Mouse (Mus musculus): ENCODE results near the gene Elane.
"Not testable (repeated sequence)": the region's sequence is repeated elsewhere in the genome, so short reads cannot be mapped to it uniquely, and the experiment has no call there.

The Elane gene

DNA sequence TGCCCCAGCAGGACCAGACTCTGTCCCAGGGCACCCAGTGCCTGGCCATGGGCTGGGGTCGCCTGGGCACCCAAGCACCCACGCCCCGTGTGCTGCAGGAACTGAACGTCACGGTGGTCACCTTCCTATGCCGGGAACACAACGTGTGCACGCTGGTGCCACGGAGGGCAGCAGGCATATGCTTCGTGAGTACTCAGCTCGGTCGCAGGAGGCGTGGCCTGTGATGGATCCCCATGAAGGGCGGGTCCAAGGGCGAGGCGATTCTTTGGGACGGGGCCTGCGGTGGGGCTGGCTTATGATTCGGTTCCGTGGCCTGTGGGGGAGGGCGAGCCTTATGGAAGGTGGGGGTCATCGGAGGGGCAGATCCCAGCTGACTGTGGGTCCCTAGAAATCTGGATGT is 4.1 kb upstream of the Elane start:
- no peak for DNase-seq (ENCODE audit: low spot score in 2 of 2)

DNA sequence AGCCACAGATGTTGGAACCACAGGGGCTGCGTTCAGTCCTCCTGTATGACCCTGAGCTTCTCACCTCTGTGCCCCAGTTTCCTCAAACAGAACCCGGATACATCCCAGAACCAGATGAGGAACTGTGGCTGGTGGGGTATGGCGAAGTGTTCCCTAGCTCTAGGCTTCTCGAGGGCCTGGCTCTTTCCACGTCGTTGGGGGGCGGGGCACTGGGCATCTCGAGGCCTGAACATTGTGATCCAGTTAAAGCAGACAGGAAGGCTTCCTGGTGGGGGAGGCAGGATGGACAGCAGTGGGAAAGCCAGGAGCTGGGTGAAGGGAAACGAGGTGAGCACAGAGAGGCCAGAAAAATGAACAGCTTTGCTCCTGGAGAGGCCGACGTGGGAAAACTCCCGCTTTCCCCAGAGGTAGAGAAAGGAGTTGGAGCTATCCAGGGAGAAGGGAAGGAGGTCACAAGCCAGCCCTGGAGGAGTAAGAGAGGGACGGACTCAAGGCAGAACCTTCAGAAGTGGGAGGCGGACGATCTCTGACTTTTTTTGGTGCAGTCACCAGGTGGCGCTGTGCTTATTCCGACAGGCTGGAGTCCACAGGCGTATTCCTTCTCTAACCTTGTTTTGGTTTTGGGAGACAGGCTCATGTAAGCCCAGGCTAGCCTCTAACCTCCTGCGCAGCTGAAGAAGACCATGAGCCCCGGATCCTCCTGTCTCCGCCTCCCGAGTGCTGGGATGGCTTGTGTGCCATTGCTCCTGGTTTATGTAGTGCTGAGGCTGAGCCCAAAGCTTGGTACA is 2.6 kb upstream of the Elane start:
- peak; percentile 65 to 79 for DNase-seq (ENCODE audit: low spot score in 2 of 2)

GRCm38 (mm10) chr10:79884446-79884845 is 1.6 kb upstream of the Elane start:
- DNase-seq (ENCODE audit: low spot score in 2 of 2) = peak in 1 of 2 experiments; percentile 57

DNA sequence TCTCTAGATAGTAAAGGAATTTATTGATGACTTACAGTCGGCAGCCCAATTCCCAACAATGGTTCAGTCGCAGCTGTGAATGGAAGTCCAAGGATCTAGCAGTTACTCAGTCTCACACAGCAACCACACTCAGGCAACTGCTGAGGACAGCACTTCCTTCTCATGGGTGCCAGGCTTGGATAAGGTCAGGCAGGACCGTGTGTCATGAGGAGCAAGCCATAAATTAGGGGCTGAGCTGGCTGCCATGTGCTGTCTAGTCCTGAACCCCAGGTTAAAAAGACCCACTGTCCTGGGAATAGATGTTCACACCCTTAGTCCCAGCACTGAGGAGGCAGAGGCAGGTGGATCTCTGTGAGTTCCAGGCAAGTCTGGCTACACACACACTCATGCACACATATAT is 1.1 kb upstream of the Elane start:
- DNase-seq (ENCODE audit: low spot score in 2 of 2) = not testable (repeated sequence)

DNA sequence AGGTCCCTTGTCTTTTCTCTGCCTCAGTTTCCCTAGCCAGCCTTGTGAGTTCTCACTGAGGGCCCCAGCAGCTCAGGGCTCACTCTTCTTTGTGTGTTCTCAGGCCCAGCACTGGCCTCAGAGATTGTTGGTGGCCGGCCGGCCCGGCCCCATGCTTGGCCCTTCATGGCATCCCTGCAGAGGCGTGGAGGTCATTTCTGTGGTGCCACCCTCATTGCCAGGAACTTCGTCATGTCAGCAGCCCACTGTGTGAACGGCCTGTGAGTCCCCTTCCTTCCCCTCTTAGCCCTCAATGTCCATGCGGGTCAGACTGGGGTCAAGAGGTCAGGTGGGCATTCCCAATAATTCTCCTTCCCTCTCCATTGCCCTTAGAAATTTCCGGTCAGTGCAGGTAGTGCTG is 564 bp downstream of the Elane start:
- no peak for DNase-seq (ENCODE audit: low spot score in 2 of 2)

DNA sequence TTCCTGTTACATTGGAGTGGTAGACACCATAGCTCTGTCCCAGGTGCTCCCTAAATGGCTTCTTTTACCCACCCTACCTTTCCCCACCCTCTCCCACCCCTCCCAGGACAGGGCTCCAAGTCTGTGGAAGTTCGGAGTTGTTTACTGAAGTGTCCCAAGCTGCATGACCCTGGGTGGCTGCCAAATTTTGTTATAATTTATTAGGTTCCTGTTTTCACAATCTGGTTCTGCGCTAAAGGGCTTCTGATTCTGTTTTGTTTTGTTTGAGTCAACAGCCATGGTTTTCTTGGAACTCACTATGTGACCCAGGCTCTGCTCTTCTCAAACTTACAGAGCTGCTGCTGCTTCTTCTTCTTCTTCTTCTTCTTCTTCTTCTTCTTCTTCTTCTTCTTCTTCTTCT is 3.3 kb downstream of the Elane start:
- DNase-seq (ENCODE audit: low spot score in 2 of 2) = no peak

- DNase-seq (ENCODE audit: low spot score in 2 of 2) = no peak
These were observed 4.6 kb downstream of the Elane start, which contains the start of gene Cfd for GRCm38 (mm10) chr10:79890670-79891069. Gene Cfd (plus strand): TSS chr10:79890853.

- peak; percentile 75 to 82 for DNase-seq (ENCODE audit: low spot score in 2 of 2)
These were observed 6.5 kb downstream of the Elane start for GRCm38 (mm10) chr10:79892451-79893118.

DNA sequence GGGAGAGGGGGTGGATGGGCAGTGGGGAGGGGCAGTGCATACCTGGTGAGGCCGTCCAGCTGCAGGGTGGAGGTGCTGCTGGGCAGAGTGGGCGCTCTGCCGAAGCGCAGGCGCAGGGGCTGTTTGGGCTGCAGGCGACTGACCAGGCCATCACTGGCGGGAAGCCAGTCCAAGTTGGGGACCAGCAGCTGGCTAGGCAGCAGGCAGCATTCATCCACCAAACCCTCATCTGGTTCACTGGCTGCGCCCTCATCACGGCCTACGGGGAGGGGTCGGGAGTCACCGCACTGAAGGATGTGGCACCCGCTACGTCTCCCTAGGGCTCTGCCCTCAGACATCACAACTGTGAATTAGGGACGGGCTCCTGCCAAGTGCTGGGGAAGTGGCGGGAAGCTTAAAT is 10.3 kb downstream of the Elane start:
- no peak for DNase-seq (ENCODE audit: low spot score in 2 of 2)

DNA sequence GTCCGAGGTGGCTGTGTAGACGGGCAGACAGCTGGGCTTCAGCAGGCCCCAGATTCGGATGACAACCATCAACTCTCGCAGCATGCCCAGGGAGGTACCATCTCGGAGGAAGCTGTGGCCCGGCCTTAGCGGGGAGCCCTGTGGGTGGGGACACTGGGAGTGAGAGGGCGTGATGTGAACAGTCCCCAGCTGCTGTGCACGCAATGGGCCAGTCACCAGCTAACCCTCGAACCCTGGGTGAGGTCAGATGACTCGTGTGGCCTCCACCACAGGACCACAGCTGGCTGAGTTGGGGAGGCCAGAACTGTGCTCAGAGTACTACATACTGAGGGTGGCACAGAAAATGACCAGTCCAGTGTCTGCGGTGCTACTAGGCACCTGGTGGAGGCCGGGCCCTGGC is 10.8 kb downstream of the Elane start:
- DNase-seq (ENCODE audit: low spot score in 2 of 2) = no peak

- no peak for DNase-seq (ENCODE audit: low spot score in 2 of 2)
These were observed 11.5 kb downstream of the Elane start for GRCm38 (mm10) chr10:79897316-79898245.

GRCm38 (mm10) chr10:79900951-79901410 is 14.9 kb downstream of the Elane start:
- DNase-seq (ENCODE audit: low spot score in 2 of 2) = peak in 1 of 2 experiments; percentile 56

DNA sequence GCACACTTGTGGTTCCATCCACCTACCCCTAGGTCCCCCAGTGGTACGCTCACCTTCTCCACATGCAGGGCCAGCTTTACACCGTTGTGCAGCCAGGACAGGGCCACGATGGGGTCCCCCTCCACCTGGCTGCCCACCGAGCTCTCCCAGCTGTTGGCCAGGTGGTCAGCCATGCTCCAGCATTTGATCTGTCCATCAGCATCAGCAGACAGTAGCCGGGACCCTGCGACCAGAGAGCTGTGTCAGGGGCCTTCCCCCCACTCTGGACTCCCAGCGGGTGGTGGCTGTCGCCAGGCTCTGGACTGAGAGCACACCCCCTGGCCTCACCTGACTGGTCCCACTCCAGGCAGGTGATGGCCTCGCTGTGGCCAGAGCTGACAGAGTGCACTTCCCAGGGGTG is 20.7 kb downstream of the Elane start:
- DNase-seq (ENCODE audit: low spot score in 2 of 2) = no peak

- DNase-seq (ENCODE audit: low spot score in 2 of 2) = no peak
These were observed 21.4 kb downstream of the Elane start for GRCm38 (mm10) chr10:79907415-79907814.

GRCm38 (mm10) chr10:79908167-79909091 is 22.4 kb downstream of the Elane start, which contains the start of gene Med16:
Gene Med16 (minus strand): TSS chr10:79908923.
- peak; percentile 81 to 90 for DNase-seq (ENCODE audit: low spot score in 2 of 2)

DNA sequence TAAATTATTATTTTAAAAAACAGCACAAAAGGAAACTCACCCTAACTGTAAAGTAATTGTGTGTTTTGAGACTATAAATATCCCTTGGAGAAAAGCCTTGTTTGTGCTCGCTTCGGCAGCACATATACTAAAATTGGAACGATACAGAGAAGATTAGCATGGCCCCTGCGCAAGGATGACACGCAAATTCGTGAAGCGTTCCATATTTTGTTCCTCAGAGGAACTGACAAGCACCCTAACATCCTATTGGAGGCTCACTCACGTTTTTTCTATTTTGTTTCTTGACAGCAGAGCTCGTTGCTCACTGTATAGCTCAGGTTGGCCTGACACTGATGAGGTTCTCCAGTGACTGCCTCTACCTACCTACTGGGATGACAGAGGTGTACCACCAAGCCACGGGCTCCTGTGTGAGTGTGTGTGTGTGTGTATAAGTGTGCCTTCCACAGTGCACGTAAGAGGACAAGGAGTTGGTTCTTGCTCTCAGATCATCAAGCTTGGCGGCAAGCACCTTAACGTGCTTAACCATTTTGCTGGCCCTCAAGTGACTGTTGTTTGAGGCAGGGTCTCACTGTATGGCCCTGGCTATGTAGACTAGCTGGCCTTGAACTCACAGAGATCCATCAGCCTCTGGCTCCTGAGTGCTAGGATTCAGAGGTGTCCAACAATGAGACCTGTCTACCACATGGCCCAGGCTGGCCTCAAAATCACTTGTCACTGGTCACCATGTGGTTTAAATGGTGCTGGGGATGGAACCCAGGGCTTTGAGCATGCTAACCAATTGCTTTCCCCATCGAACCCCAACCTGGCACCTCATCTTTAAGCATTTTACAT is 23.3 kb downstream of the Elane start:
- no peak for DNase-seq (ENCODE audit: low spot score in 2 of 2)

DNA sequence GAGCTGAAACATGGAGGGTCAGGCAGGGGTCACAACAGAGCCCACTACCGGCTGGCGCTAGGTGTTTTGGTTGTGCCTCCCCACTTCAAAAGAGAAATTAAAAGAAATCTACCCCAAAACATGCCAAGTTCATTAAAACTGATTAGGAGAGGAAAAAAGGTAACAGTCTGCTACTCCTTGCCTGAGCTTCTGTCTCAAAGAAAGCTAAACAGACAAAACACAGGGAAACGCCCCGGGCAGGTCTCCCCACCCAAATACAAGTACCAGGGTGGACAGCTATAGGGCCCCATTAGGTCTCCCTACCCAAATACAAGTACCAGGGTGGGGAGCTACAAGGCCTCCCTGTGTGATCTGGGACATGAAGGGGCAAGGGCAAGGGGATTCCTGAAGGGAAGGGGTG is 24.5 kb downstream of the Elane start, which contains the start of gene Gm26602:
TSS of gene Gm26602 (plus strand) at position 301 of the 400 bp plus-strand sequence.
- no peak for DNase-seq (ENCODE audit: low spot score in 2 of 2)

DNA sequence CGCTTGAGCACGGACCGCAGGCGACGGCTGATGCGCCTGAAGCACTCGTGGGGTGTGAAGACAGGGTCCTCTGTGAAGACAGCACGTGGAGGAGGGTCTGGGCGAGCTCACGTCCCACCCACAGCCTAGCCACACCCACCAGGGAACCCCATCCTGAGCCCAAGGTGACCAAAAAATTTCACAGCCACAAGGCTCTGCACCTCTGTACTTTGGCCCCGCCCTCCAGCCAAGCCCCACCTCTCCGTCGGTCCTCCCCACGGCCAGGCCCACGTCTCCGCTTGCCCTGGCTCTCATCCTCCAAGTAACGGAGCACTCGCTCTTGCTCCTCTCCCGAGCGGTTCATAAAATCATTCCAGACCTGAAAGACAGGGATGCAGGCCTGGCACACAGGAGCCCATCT is 26.4 kb downstream of the Elane start:
- no peak for DNase-seq (ENCODE audit: low spot score in 2 of 2)

DNA sequence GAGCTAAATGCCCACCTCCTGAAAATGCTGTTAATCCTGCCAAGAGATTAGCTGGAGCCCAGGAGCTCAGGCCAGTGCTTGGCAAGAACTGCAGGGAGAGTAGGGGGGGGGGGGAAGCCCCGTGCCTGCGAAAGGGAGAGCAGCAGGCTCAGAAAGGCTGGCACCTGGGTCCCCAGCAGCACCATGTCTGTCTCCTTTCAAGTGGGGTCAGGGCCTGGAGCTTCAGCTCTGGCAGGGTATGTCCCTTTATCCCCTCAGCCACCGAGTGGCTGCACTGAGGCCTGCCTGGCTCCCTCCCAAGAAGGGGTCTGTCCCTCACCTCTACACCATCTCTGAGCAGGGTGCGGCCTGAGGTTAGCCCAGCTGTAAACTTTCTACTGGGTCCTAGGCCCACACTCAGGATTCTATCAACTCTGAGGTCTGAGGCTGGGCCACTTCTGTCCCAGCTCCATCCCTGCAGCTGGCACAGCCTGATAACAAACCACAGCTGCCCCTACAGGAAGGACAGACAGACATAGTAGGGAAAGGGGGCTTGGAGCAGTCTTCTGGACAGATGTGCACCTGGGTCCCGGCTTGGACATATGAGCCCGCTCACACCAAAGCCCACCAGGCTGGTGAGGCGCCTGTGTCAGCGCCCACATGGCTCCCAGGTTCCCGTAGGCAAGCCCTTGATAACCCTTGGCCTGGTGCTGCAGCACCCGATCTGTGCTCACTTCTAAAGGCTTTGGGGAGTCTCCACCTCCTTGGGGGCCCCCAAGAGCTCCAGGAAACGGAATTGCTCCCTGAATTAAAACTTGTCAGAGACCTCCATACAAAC is 28.3 kb downstream of the Elane start:
- no peak for DNase-seq (ENCODE audit: low spot score in 2 of 2)
